Mouse (Mus musculus) midbrain, embryonic 14.5 days (tissue): ENCODE measurements at regions not wholly inside any gene's neighbourhood (a gene's known extent, or its start where the extent isn't known, plus 50 kb on each side); places are given as distances from the start of the nearest gene placed in this dataset.
A peak's percentile ranks its signal among the peaks of the same experiment; 100 is the strongest.

ENCODE experiments used
- ATAC-seq: fragments of 200-750 bp; cut with Nextera tagmentation; 2 replicates; pipeline ENCODE4 v1.8.0; 2017; ENCODE audit warnings: moderate number of reproducible peaks, moderate library complexity; ENCODE audit not compliant: low FRiP score, low TSS enrichment
- DNase-seq: peaks from one replicate; pipeline ENCODE4 v3.0.0-alpha.2; 2015
- H3K27ac ChIP-seq: fragments of 300-500 bp; sonication (generic); replicated peaks from 2 replicates; pipeline ENCODE4 v1.5.1; 2014; ENCODE audit warnings: mild to moderate bottlenecking, low read depth, low read length, moderate library complexity
- H3K27me3 ChIP-seq: fragments of 300-500 bp; sonication (generic); 2 replicates; pipeline ENCODE4 v1.6.1; 2014; ENCODE audit warnings: low read length, control low read depth, mixed read lengths; ENCODE audit not compliant: control insufficient read depth, insufficient read depth
- H3K36me3 ChIP-seq: fragments of 300-500 bp; sonication (generic); 2 replicates; pipeline ENCODE4 v1.6.1; 2014; ENCODE audit warnings: low read length, control low read depth; ENCODE audit not compliant: control insufficient read depth, insufficient read depth
- H3K4me1 ChIP-seq: fragments of 300-500 bp; sonication (generic); 2 replicates; pipeline ENCODE4 v1.6.1; 2014; ENCODE audit warnings: mild to moderate bottlenecking, antibody characterized with exemption, low read length, control low read depth; ENCODE audit not compliant: control insufficient read depth, insufficient read depth
- H3K4me2 ChIP-seq: fragments of 300-500 bp; sonication (generic); 2 replicates; pipeline ENCODE4 v1.6.1; 2014; ENCODE audit warnings: mild to moderate bottlenecking, low read length, moderate library complexity
- H3K4me3 ChIP-seq: fragments of 300-500 bp; sonication (generic); replicated peaks from 2 replicates; pipeline ENCODE4 v1.5.1; 2014; ENCODE audit warnings: low read depth, low read length
- H3K9ac ChIP-seq: fragments of 300-500 bp; sonication (generic); replicated peaks from 2 replicates; pipeline ENCODE4 v1.6.1; 2014; ENCODE audit warnings: mild to moderate bottlenecking, low read length, moderate library complexity
- H3K9me3 ChIP-seq: fragments of 300-500 bp; sonication (generic); 2 replicates; pipeline ENCODE4 v1.6.1; 2016; ENCODE audit warnings: low read length, control low read depth, mixed read lengths; ENCODE audit not compliant: control insufficient read depth
- WGBS: fragments of 180-500 bp; shearing (Covaris S2); extraction: QIAGEN DNeasy Blood & Tissue Kit; methylation state at CpG from one replicate; pipeline ENCODE4 v1.1.7; 2014; 5-methylcytosine and 5-hydroxymethylcytosine counted together

DNA sequence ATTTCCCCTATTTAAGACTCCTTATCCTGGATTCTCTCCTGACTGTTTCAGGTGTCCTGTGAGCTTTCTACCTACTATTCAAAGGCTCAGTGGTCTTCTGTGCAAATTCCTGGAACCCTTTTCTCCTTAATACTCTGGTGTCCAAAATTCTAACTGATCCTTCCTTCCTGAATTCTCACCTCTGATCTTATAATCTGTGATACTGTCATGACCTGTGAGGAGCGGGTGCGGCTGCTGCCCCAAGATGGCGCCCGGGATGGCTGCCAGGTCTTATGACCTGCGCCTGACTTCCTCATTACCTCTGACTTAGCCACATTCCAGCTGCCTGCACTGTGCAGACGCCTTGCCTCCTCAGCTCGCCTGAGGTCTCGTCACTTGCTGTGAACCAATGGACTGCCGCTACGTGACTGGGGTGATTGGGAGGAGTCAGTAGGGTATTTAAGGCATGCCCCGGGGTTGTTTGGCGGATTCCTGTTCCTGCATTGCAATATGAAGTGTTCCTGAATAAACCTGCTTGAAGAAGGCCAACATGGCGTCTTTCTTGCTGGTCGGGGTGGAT, 131.2 kb downstream of the Ptbp2 start:
- H3K4me2 ChIP-seq: no peak overlapping the region
- 95% methylated on average over 14 of the region's 14 CpGs for WGBS
- ATAC-seq: no peak
- H3K27ac ChIP-seq: no peak overlapping the region
- no peak overlapping the region for H3K4me3 ChIP-seq
- H3K36me3 ChIP-seq: no peaks in the 10 kb centered on the region
- H3K27me3 ChIP-seq: no peaks in the 10 kb centered on the region
- no peak for DNase-seq
- no peaks in the 10 kb centered on the region for H3K9me3 ChIP-seq
- H3K9ac ChIP-seq: no peak overlapping the region
- no peaks in the 10 kb centered on the region for H3K4me1 ChIP-seq

DNA sequence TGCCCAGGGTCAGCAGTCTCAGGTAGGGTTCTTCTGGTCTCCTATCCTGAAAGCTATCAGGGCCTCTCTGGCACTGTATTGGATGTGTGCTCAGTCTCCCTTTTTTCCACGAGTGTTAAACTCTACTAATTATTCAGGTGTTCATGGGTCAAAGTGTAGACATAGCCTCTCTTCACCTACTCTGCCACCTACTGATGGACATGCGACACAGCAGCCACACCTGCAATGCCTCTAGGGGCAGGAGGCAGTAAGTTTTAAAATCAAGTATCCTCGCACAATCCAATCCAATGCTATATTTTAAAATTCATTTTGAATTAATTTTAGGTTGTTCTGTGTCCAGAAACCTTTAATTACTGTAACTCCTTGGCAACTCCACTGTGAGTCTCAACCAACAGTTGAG, 145.6 kb downstream of the Ptbp2 start:
- Histone ChIP-seq H3K9me3 (no peaks in the 10 kb centered on the region), H3K4me2 (no peak overlapping the region), H3K36me3 (no peaks in the 10 kb centered on the region), H3K4me1 (peaks cover 6% of the 10 kb centered on the region; the same call in 1 of the 2 replicates), H3K27ac (no peak overlapping the region), H3K9ac (no peak overlapping the region), H3K27me3 (no peaks in the 10 kb centered on the region), H3K4me3 (no peak overlapping the region)
- ATAC-seq (no peak), DNase-seq (no peak)
- WGBS: 68% methylated on average over 3 of the region's 3 CpGs

DNA sequence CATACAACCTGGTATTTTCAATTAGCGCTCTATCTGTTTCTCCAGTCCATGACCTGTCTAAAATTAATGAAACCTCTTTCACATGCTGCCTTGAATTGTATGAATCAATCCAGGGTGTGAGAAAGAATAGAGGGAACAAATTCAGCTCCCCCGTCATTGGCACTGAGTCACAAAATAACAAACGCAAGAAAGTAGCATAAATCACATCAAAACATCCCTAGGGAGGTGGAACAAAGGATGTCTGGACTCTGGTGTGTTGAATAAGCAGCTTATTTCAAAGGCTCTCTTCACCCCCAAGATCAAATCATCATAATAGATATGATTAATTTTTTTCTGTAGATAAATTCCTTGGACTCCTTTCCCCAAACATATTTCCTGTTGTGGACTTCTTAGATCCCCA, 148.6 kb downstream of the Ptbp2 start:
- H3K9ac ChIP-seq: no peak overlapping the region
- no peak overlapping the region for H3K27ac ChIP-seq
- no peaks in the 10 kb centered on the region for H3K36me3 ChIP-seq
- ATAC-seq: no peak
- no peak overlapping the region for H3K4me3 ChIP-seq
- DNase-seq: peak; percentile 18
- no peaks in the 10 kb centered on the region for H3K9me3 ChIP-seq
- H3K4me2 ChIP-seq: no peak overlapping the region
- 39% methylated on average over 3 of the region's 3 CpGs for WGBS
- no peaks in the 10 kb centered on the region for H3K27me3 ChIP-seq
- peaks cover 6% of the 10 kb centered on the region; the same call in 1 of the 2 replicates for H3K4me1 ChIP-seq

- ATAC-seq: no peak
- 97% methylated on average over 2 of the region's 2 CpGs for WGBS
- DNase-seq: no peak
Measured at GRCm38 (mm10) chr3:119633516-119633915, 150.8 kb downstream of the Ptbp2 start.

DNA sequence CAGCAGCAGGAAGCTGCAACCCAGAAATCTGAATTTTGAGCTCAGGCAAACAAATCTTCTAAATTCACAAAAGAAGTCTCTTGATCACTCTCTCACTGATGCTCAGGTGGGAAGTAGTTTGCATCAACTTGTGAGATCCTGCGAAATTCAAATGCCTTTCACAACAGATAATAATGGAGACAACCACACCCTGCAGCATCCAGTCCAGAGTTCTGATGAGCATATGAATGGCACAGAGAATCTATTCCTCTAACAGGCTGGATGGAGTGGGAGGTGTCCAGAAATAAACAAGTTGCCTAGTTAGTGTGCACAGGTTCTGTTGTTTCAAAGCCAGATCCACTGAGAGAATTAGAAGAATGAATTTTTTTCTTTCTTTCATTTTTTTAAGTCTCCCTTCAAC, 178.2 kb downstream of the Ptbp2 start:
- no peaks in the 10 kb centered on the region for H3K27me3 ChIP-seq
- no peak overlapping the region for H3K27ac ChIP-seq
- H3K4me2 ChIP-seq: no peak overlapping the region
- ATAC-seq (no peak), DNase-seq (no peak)
- no peaks in the 10 kb centered on the region for H3K9me3 ChIP-seq
- no peak overlapping the region for H3K9ac ChIP-seq
- 87% methylated on average over 1 of the region's 1 CpGs for WGBS
- no peak overlapping the region for H3K4me3 ChIP-seq
- no peaks in the 10 kb centered on the region for H3K4me1 ChIP-seq
- no peaks in the 10 kb centered on the region for H3K36me3 ChIP-seq

More at GRCm38 (mm10) chr3:119633516-119633915, 150.8 kb downstream of the Ptbp2 start:
- no peak overlapping the region for H3K4me3 ChIP-seq
- peaks cover 6% of the 10 kb centered on the region; the same call in 1 of the 2 replicates for H3K4me1 ChIP-seq
- H3K27ac ChIP-seq: no peak overlapping the region
- no peaks in the 10 kb centered on the region for H3K27me3 ChIP-seq
- no peaks in the 10 kb centered on the region for H3K9me3 ChIP-seq
- no peak overlapping the region for H3K4me2 ChIP-seq
- no peak overlapping the region for H3K9ac ChIP-seq
- H3K36me3 ChIP-seq: no peaks in the 10 kb centered on the region

DNA sequence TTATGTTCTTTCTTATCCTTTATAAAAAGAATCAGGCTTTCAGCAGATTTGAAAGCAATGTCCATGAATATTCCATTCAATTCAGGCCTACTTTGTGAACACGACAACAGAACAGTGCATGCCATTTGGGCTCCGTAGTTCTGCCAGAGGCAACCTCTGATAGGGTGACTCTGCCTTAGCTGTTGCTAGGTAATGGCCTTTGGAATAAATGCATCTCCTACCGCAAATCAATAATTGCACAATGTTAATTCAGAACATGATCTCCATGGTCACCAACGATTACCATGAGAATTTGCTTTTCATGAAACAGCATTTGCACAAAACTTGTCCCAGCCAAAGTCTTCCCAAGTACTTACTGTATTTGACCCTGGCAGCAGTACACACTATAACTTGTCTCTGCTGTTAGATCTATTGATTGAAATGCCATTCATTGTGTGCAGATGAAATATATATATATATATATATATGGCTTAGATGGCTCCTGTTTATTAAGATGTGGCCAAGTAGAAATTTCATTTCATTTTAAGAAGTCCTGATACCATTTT, 195.3 kb downstream of the Ptbp2 start:
- peak; percentile 51 for DNase-seq
- 8% methylated on average over 4 of the region's 4 CpGs for WGBS

GRCm38 (mm10) chr3:119587971-119588370, 196.3 kb downstream of the Ptbp2 start:
- WGBS: 75% methylated on average over 2 of the region's 2 CpGs
- no peak for ATAC-seq
- no peak overlapping the region for H3K4me2 ChIP-seq
- no peaks in the 10 kb centered on the region for H3K36me3 ChIP-seq
- no peak for DNase-seq
- H3K4me3 ChIP-seq: no peak overlapping the region
- no peak overlapping the region for H3K9ac ChIP-seq
- H3K9me3 ChIP-seq: no peaks in the 10 kb centered on the region
- H3K4me1 ChIP-seq: no peaks in the 10 kb centered on the region
- no peak overlapping the region for H3K27ac ChIP-seq
- H3K27me3 ChIP-seq: no peaks in the 10 kb centered on the region

More for the DNA sequence above, 195.3 kb downstream of the Ptbp2 start:
- ATAC-seq: peak; percentile 77
- Histone ChIP-seq H3K36me3 (no peaks in the 10 kb centered on the region), H3K9me3 (no peaks in the 10 kb centered on the region), H3K4me1 (no peaks in the 10 kb centered on the region), H3K27me3 (no peaks in the 10 kb centered on the region), H3K9ac (no peak overlapping the region), H3K4me3 (no peak overlapping the region), H3K27ac (no peak overlapping the region), H3K4me2 (no peak overlapping the region)

DNA sequence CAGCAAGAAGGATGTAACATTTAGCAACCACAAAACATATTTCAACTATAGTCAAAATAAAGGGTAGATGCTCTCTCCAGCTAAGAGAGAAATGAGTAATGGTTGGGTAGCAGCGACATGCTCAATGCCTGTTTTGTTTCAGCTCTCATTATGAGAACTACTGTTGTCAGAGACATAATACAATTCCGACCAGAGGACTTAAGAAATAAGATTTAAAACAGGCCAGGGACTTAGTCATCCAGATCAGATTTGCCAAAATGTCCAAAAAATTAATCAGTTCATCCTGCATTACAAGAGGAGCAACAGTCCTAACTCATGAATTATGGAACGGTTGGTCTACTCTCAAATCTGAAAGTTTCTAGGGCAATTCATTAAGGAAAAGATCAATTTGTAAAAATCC, 208.8 kb downstream of the Ptbp2 start:
- 81% methylated on average over 3 of the region's 3 CpGs for WGBS
- Histone ChIP-seq H3K4me2 (no peak overlapping the region), H3K4me3 (no peak overlapping the region), H3K27ac (no peak overlapping the region), H3K36me3 (no peaks in the 10 kb centered on the region), H3K9me3 (no peaks in the 10 kb centered on the region), H3K9ac (no peak overlapping the region), H3K4me1 (no peaks in the 10 kb centered on the region), H3K27me3 (no peaks in the 10 kb centered on the region)
- ATAC-seq (no peak), DNase-seq (no peak)

- ATAC-seq (no peak), DNase-seq (peak; percentile 38)
- no peaks in the 10 kb centered on the region for H3K4me1 ChIP-seq
- H3K9me3 ChIP-seq: no peaks in the 10 kb centered on the region
- H3K27ac ChIP-seq: no peak overlapping the region
- no peak overlapping the region for H3K4me2 ChIP-seq
- no peak overlapping the region for H3K9ac ChIP-seq
- no peaks in the 10 kb centered on the region for H3K36me3 ChIP-seq
- 81% methylated on average over 7 of the region's 7 CpGs for WGBS
- H3K4me3 ChIP-seq: no peak overlapping the region
- H3K27me3 ChIP-seq: no peaks in the 10 kb centered on the region
Measured at GRCm38 (mm10) chr3:119537884-119538283, 246.4 kb downstream of the Ptbp2 start.
